In genomic region chr5:33816008-33816725, GRCm38 (mm10) we compare ENCODE assay signal across 30 mouse cellular contexts. TPM values are rescaled to one million over a fixed set of nuclear protein-coding genes. Genes with fewer than 3 reads are reported as not detected.
A peak's percentile ranks its signal among the peaks of the same experiment; 100 is the strongest.
DNase-seq lines count a peak whose midpoint lies in the region; ATAC-seq lines count a peak whose summit lies in the region.
"Had no signal": no experiment of that assay in that cellular context is flagged by ENCODE, and none has a peak within 500 bp of the region (broad histone marks: within the 10 kb centered on the region; RNA-seq: fewer than 3 reads in every experiment).

No protein-coding gene starts in this region.

- intact Hi-C loops in heart, postnatal 10 days (cut with DNase I), result no loop called here
- intact Hi-C loops in left cerebral cortex, postnatal 4 days (cut with DNase I), result no loop called here

- H3K4me2 ChIP-seq in stomach, embryonic 15.5 days, result no peak overlapping the region
- H3K4me2 ChIP-seq: embryonic facial prominence, embryonic 12.5 days; heart, embryonic 12.5 days; hindbrain, embryonic 14.5 days; kidney, embryonic 15.5 days; limb, embryonic 13.5 days; midbrain, embryonic 15.5 days; neural tube, embryonic 15.5 days had no signal

- no peaks in the 10 kb centered on the region for H3K27me3 ChIP-seq in stomach, embryonic 15.5 days (replicated peaks)
- H3K27me3 ChIP-seq: embryonic facial prominence, embryonic 12.5 days; heart, embryonic 12.5 days; kidney, embryonic 15.5 days; limb, embryonic 13.5 days; midbrain, embryonic 15.5 days; neural tube, embryonic 15.5 days had no signal

- 0 out of 2 replicates have a peak, but pooled peaks cover 6% of the 10 kb centered on the region for H3K4me1 ChIP-seq in stomach, embryonic 15.5 days

- no peak overlapping the region for H3K9ac ChIP-seq in stomach, embryonic 15.5 days
- H3K9ac ChIP-seq: embryonic facial prominence, embryonic 12.5 days; heart, embryonic 12.5 days; hindbrain, embryonic 14.5 days; kidney, embryonic 15.5 days; limb, embryonic 13.5 days; midbrain, embryonic 15.5 days; neural tube, embryonic 15.5 days had no signal

- H3K4me3 ChIP-seq in stomach, embryonic 15.5 days (replicated peaks), result no peak overlapping the region
- H3K4me3 ChIP-seq: embryonic facial prominence, embryonic 12.5 days; heart, adult 2 months; heart, embryonic 12.5 days; kidney, embryonic 15.5 days; left cerebral cortex, adult 2 months; limb, embryonic 13.5 days; midbrain, embryonic 15.5 days; neural tube, embryonic 15.5 days had no signal

- H3K36me3 ChIP-seq in stomach, embryonic 15.5 days, result no peaks in the 10 kb centered on the region
- H3K36me3 ChIP-seq: embryonic facial prominence, embryonic 12.5 days; heart, embryonic 12.5 days; kidney, embryonic 15.5 days; limb, embryonic 13.5 days; midbrain, embryonic 15.5 days; neural tube, embryonic 15.5 days had no signal

- no peak overlapping the region for H3K27ac ChIP-seq in stomach, embryonic 15.5 days
- H3K27ac ChIP-seq: embryonic facial prominence, embryonic 12.5 days; heart, adult 2 months; hindbrain, embryonic 14.5 days; kidney, embryonic 15.5 days; left cerebral cortex, adult 2 months; limb, embryonic 13.5 days; macrophage; midbrain, embryonic 15.5 days; neural tube, embryonic 15.5 days had no signal

- peak; percentile 76 for DNase-seq in heart, adult 11 months
- DNase-seq in heart, postnatal 10 days, result no peak
- peak; percentile 25 for DNase-seq in CD4-positive helper T cell, adult 2 months (ENCODE audit: low read depth, low spot score)
- DNase-seq in induced T-regulatory cell, adult 2 months (ENCODE audit: low read depth), result peak; percentile 44
- no peak for DNase-seq in B cell, adult 2 months
- no peak for DNase-seq in thymus, postnatal 25 days
- no peak for DNase-seq in left cerebral cortex, postnatal 4 days
- DNase-seq: adrenal gland, adult 8-10 months; cerebellum, adult 9-10 months; cerebellum, postnatal 36 days; embryo, embryonic 11 days; gastrocnemius, postnatal 36 days; heart, adult 2 months; kidney, adult 11 months; kidney, postnatal 25 days; retina, postnatal 1 day; right cerebral cortex, postnatal 14 days; thymus, adult 18-20 months; thymus, postnatal 36 days had no signal

- H3K9me3 ChIP-seq in stomach, embryonic 15.5 days, result no peaks in the 10 kb centered on the region
- H3K9me3 ChIP-seq: embryonic facial prominence, embryonic 12.5 days; heart, embryonic 12.5 days; kidney, embryonic 15.5 days; limb, embryonic 13.5 days; midbrain, embryonic 15.5 days; neural tube, embryonic 15.5 days had no signal

- ATAC-seq in stomach, embryonic 15.5 days (ENCODE audit: insufficient read depth, low FRiP score, low read depth), result 0 out of 2 replicates have a peak, but pooled peaks have one; percentile 21
- ATAC-seq: forebrain, embryonic 14.5 days; midbrain, embryonic 15.5 days had no signal

- WGBS in stomach, embryonic 15.5 days, result 70% methylated on average over 6 of the region's 6 CpGs

RNA-seq across cellular contexts. Expression of gene Nsd2, which starts 4.4 kb away (rescaled TPM):
- 10 to 100 TPM; 54.4 to 66.9 TPM for total RNA-seq in heart, postnatal 10 days (2021)
- polyA plus RNA-seq in stomach, embryonic 15.5 days (2015; fragmentation: Nextera tagmentation; extraction: Ambion mirVana), result 37.3 and 37.9 TPM in 2 replicates
- total RNA-seq in left cerebral cortex, postnatal 4 days (2021), result 100 to 1,000 TPM; 223 to 230 TPM

RNA-seq across cellular contexts. Expression of gene Letm1, which starts 33.5 kb away (rescaled TPM):
- 100 to 1,000 TPM; 118 to 135 TPM for total RNA-seq in heart, postnatal 10 days (2021)
- 44.3 and 44.7 TPM in 2 replicates for polyA plus RNA-seq in stomach, embryonic 15.5 days (2015; fragmentation: Nextera tagmentation; extraction: Ambion mirVana)
- 100 to 1,000 TPM; 101 to 110 TPM for total RNA-seq in left cerebral cortex, postnatal 4 days (2021)

Comparison
In these comparisons a context has a peak if more than half of its experiments do, and no peak if none do; other contexts are left out.
1. DNase-seq: peak in heart, adult 11 months (single experiment), CD4-positive helper T cell, adult 2 months (single experiment) and induced T-regulatory cell, adult 2 months (single experiment); none in heart, postnatal 10 days (0 of 2), B cell, adult 2 months (0 of 2), thymus, postnatal 25 days (single experiment) and left cerebral cortex, postnatal 4 days (single experiment).